Mouse (Mus musculus) urinary bladder, postnatal 25 days (tissue): ENCODE results near the gene Esp1.
"Not testable (repeated sequence)": the region's sequence is repeated elsewhere in the genome, so short reads cannot be mapped to it uniquely, and the experiment has no call there.

Experiments
- DNase-seq: peaks from one replicate; pipeline ENCODE4 v3.0.0; 2022; ENCODE audit warnings: low spot score

Gene Esp1

DNA sequence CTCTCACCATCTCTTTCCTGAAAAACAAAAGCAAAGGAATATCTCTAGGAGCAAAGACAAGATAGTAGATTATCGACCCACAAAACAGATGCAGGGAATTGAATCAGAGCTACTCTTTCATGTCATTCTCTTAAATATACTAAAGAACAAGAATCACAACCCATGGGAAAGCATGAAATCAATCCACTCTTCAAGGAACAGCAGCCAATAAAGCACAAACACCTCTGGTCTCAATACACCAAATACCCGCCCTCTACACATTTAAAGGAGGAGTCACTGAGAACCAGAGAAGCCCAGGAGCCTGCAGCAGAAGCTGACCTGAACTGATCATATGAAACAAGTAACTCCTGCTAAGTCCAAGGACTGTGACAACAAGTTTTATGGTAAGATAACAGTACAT, at the start of gene Esp1:
TSS of gene Esp1 (plus strand) at position 301 of the 400 bp plus-strand sequence.
- DNase-seq, result no peak

DNA sequence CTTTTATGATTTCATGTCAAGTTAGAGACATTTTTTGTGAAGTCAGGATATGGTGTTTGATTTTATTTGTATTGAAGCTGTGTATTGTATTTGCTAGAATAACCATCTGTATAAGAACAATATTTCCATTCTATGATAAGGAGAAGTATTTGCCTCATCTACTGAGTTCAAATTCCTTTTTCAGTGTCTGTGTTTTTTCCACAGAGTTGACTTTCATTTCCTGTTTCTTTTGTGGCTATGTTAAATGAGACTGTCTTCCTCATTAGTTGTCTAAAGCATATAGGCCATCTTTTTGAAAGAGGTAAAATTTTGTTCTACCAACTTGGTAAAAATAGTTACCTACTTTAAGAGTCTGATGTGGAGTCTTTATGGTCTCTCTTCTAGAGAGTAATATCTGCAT, 10.6 kb upstream of the Esp1 start:
- no peak for DNase-seq

DNA sequence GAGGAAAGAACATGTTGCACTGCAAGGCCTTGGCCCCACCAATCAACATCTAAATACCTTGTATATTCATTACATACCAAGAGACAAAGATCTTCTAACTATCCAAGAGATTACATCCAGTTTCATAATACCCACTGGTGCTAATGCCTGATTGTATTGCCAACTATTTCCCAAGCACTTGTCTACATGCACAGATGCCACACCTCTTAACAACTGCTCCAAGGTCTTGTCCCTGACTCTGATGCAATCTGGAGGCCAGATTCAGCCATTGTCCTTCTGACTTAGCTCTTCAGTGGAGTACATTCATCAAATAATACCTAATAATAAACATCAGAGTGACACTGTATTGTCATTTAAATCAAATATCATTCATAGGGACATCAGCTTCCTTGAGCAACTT, 9.9 kb upstream of the Esp1 start:
- not testable (repeated sequence) for DNase-seq

DNA sequence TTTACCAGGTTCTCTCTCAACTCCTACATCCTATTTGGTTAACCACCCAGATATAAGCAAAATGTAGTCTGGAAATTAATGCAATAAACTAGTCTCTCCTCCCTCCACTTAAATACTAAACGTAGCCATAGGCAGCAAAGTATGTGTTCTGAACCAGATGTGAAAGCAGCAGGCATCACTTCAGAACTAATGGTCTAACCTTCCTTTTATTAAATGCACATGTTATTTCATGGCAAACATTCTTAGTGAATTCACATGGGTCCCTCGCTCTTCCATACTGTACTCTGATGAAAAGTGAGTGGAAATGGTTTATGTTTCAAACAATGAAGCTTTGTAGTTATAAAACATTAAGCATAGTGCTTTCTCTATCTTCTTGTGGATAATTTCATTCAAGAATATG, 4.4 kb downstream of the Esp1 start:
- no peak for DNase-seq

DNA sequence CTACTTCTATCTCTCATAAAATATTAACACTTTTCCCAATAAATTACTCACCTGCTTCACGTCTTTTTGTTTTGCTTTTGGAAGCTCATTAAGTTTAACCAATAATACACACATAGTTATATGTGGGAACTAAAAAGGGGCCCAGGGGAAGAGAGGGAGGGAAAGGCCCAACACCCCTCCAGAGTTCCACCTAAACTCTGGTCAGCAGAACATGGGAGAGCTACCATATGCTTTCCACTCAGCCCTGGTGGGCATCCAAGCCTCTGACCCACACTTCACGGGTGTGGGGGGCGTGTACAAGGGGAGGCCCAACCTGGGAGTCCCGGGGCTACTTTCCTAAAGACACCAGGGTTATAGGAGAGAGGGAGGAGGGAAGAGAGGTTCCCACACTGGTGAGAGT, 4.8 kb downstream of the Esp1 start:
- no peak for DNase-seq

DNA sequence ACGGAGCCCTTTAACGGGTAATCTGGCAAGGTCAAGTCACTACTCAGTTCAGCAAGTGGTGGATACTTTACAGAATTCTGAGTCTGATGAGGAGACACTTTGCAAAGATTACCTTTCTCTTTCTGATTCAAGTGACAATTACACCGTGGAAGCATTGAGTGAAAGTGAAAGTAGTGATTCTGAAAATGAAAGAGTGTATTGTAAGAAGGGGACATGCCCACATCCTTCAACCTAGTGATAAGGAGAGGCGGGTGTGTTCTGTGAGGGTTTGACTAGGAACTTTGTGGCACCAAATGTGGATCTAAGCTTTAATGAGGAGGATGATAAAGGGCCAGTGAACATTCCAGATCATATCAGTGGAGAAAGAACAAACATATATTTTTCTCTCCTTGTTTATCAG, 36.7 kb downstream of the Esp1 start:
- DNase-seq, result no peak

DNA sequence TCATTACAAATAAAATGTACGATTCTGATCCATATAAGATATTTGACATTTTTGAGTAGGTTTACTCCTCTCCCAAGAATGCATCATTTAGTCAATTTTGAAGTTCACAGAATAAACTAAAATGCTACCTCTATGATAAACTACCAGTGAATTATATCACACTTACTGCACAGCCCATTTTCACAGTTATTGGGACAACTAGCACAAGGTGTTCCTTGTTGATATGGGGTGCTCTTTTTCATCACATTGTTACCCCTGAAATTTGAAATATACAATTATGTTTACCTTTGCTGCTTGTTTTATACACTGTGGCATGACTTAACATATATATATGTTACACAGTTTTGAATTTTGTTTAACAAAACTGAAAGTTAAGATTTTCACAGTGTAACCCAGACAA, 40.2 kb downstream of the Esp1 start:
- DNase-seq, result no peak
